Mouse (Mus musculus): Measurements from ENCODE around the gene Ccer1.
"Not testable (repeated sequence)": the region's sequence is repeated elsewhere in the genome, so short reads cannot be mapped to it uniquely, and the experiment has no call there.

Gene Ccer1

GRCm38 (mm10) chr10:97692913-97693312, at the start of gene Ccer1:
TSS of gene Ccer1 (plus strand) at chr10:97693059.
- DNase-seq (ENCODE audit: low read depth, low spot score) = no peak

- no peak for DNase-seq (ENCODE audit: low read depth, low spot score)
Observed at GRCm38 (mm10) chr10:97643768-97644167, 49.1 kb upstream of the Ccer1 start, which contains the start of gene Epyc. TSS of gene Epyc (plus strand) at chr10:97644068.

- DNase-seq (ENCODE audit: low read depth, low spot score) = no peak
Observed at GRCm38 (mm10) chr10:97650334-97650733, 42.5 kb upstream of the Ccer1 start.

GRCm38 (mm10) chr10:97659489-97659888, 33.4 kb upstream of the Ccer1 start:
- DNase-seq (ENCODE audit: low read depth, low spot score) = no peak

- peak; percentile 12 for DNase-seq (ENCODE audit: low read depth, low spot score)
Observed at GRCm38 (mm10) chr10:97668656-97669055, 24.2 kb upstream of the Ccer1 start.

GRCm38 (mm10) chr10:97670202-97670601, 22.7 kb upstream of the Ccer1 start:
- peak; percentile 11 for DNase-seq (ENCODE audit: low read depth, low spot score)

GRCm38 (mm10) chr10:97673239-97673638, 19.6 kb upstream of the Ccer1 start:
- no peak for DNase-seq (ENCODE audit: low read depth, low spot score)

- DNase-seq (ENCODE audit: low read depth, low spot score) = no peak
Observed at GRCm38 (mm10) chr10:97682981-97683380, 9.9 kb upstream of the Ccer1 start.

DNA sequence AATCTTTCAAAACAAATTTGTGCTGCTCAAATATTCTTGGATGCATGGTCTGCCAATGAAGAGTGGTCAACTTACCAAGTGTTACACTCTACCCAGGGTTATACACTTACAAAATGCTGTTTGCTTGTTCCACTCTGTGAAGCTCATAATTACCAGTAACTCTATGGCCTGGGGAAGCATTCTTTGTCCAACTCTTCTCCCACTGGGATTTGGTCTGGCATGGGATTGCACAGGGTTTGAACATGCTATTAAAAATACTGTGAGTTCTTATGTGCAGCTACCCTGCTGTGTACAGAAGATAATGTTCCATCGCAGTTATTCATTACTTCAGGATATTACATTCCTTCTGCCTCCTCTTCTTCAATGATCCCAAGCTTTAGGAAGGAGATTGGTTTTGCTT, 5.7 kb upstream of the Ccer1 start:
- no peak for DNase-seq (ENCODE audit: low read depth, low spot score)

DNA sequence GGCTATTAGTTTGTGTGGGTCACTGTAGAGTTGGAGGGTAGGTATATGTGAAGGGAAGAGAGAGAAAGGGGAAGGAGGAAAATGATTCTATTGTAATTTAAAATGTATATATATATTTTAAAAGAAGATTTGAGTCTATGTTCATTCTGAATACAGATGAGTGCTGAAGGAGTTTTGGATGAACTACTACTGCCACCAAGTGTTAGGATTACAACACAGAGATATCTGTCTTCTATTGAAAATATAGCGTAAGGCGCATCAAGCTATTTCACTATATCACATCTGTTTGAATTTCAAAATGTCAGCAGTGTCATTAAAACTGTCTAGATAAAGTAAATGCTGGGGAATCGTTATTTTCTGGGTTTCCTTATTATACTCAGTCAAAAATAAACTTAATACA, 3.4 kb upstream of the Ccer1 start:
- DNase-seq (ENCODE audit: low read depth, low spot score) = no peak

GRCm38 (mm10) chr10:97693398-97694135, 708 bp downstream of the Ccer1 start:
- no peak for DNase-seq (ENCODE audit: low read depth, low spot score)

GRCm38 (mm10) chr10:97702321-97702720, 9.5 kb downstream of the Ccer1 start:
- DNase-seq (ENCODE audit: low read depth, low spot score) = no peak

GRCm38 (mm10) chr10:97704562-97704961, 11.7 kb downstream of the Ccer1 start:
- peak; percentile 65 for DNase-seq (ENCODE audit: low read depth, low spot score)

DNA sequence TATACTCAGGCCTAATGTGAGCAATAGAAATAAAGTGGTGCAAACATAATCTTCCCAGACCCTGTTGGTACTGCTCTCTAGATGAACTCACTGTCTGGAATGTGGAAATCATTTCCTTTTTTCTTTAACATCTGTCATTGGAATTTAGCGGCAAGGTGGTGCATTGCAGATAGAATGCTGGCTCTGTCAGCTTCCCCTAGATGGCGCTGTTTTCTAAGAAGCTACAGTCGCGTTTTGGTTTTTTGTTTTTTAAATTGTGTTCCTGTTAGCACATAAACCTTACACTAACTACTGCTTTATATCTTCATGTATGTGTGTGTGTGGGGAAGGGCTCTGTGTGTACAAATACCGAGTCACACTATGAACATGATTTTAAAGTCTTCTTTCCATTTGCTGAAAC, 19.8 kb downstream of the Ccer1 start:
- DNase-seq (ENCODE audit: low read depth, low spot score) = peak; percentile 78

DNA sequence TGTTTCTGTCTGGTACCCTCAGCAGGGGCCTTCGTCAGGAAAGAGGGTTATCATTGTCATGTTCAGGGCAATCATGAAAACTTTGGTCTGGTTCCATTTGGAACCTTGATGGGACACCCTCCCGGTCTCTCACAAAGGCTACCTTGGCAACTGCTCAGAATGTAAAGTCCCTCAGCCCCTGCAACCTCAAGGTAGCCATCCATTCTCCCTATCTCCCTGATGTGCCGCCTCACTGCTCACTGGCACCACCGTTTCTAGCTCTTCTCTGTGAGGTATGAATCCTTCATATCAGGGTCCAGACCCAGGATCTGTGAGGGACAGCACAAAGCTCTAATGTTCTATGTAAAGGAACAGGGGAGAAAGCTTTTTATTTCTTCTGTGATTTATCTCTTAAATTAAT, 21.7 kb downstream of the Ccer1 start:
- DNase-seq (ENCODE audit: low read depth, low spot score) = no peak

DNA sequence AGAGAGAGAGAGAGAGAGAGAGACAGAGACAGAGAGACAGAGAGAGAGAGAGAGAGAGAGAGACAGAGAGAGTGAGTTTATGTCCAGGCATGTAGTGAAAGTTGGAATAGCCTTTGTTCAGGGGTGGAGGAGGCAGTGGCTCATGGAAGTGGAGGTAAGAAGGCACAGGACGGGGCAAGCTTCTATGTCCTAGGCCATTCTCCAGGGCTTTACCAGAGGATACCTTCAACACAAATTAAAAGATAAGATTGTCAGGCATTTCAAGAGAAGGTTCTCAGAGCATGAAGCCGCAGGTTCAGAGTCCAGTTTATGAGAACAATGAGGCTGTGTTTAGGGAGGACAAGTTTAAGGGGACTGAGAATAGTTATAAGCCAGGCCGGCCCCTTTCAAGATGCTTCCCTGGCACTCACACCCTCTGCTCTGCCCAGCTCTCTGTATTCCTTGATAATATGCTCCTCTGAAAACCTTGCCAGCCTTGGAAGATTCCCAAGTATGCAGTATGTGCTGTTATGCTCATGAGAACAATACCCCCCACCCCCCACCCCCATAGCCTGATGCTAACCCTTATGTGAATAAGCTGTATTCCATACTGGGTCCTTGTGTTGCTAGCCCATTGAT, 22.5 kb downstream of the Ccer1 start:
- no peak for DNase-seq (ENCODE audit: low read depth, low spot score)

DNA sequence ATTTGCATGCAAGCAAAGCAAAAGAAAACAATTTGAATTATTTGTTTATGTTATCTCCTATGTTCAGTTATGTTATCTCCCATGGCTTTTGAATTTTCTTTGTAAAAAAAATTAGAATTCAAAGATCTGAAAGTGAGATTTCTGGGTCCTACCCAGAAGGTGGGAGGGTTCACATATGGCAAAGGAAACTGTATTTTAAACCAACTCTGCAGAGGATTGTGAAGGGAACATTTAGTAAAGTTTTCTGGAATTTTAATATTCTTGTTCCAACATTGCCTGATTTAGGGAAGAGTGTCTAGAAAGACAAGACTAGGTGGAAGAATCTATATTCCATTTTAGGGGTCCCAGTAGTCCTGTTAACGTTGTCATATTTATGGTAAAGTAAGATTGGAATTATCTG, 24.4 kb downstream of the Ccer1 start:
- no peak for DNase-seq (ENCODE audit: low read depth, low spot score)

GRCm38 (mm10) chr10:97718021-97718420, 25.2 kb downstream of the Ccer1 start:
- no peak for DNase-seq (ENCODE audit: low read depth, low spot score)

DNA sequence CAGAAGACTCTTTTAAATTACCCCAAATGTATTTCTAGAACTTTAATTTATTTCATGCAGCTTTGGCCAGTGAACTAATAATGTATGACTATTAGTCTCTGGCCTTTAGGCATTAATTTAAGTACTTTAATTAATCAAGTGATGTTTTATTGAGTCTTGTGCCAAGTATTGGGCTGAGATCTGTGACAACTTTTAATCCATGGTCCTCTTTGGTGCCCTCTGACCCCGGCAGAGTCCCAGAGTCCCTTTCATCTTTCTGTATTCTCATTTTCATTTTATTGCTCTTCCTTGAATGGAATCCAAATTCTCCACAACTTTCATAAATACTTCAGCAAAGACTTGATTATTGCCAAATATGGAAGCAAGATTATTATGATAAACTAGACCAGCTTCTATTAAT, 27.8 kb downstream of the Ccer1 start:
- DNase-seq (ENCODE audit: low read depth, low spot score) = no peak

DNA sequence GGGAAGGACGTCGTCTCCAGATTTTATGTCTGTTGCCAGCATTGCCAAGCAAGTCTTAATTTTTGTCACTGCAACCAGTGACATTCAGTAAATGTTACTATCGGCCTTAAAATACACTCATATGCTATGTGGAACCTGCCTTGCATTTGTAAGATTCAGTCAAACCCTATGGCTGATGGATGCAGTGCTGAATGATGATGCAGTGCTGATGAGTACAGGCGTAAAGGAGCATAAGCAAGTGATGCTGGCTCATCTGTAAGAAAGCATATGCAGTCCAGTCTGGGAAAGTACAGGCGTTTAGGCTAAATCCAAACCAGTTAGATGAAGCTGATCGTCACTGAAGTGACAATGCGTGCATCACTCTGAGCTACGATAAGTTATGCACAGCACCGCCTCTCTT, 29.9 kb downstream of the Ccer1 start:
- DNase-seq (ENCODE audit: low read depth, low spot score) = no peak

- no peak for DNase-seq (ENCODE audit: low read depth, low spot score)
Observed at GRCm38 (mm10) chr10:97725929-97726328, 33.1 kb downstream of the Ccer1 start.

DNA sequence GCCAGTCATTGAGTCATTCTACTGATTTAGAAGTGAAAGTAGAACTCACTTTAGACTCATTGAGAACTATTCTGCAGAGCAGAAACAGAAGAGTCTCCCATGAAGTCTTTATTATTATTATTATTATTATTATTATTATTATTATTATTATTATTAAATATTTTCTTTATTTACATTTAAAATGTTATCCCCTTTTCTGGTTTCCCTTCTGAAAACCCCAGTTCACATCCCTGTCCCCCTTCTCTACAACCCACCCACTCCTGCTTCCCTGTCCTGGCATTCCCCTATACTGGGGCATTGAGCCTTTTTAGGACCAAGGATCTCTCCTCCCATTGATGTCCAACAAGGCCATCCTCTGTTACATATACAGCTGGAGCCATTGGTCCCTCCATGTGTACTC, 33.8 kb downstream of the Ccer1 start, which contains the start of gene C030005K15Rik:
Gene C030005K15Rik (minus strand): TSS at position 101 of the 400 bp plus-strand sequence.
- DNase-seq (ENCODE audit: low read depth, low spot score) = not testable (repeated sequence)
